Mouse (Mus musculus): ENCODE data around the gene Sipa1l3.

- TF ChIP-seq CTCF (IDR thresholded peaks at IDR 0.05; ENCODE audit: borderline replicate concordance, insufficient read depth, low read depth, low read length) (no peak), POLR2A (IDR thresholded peaks at IDR 0.05; ENCODE audit: borderline replicate concordance, insufficient read depth, low read length) (no peak)
Measured at GRCm38 (mm10) chr7:29294111-29294761, 224.2 kb downstream of the Sipa1l3 start.
